Mouse (Mus musculus) T-helper 1 cell (primary cell): ENCODE measurements around the gene Catsperg2.
"Not testable (repeated sequence)": the region's sequence is repeated elsewhere in the genome, so short reads cannot be mapped to it uniquely, and the experiment has no call there.

Experiments
- in situ Hi-C: fragments of 300-600 bp; cut with MboI, MseI; formaldehyde crosslinking; loops from one replicate; pipeline ENCODE4 v1.15.1; 2025; ENCODE audit warnings: high pct_unique_total_duplicates

Gene Catsperg2

DNA sequence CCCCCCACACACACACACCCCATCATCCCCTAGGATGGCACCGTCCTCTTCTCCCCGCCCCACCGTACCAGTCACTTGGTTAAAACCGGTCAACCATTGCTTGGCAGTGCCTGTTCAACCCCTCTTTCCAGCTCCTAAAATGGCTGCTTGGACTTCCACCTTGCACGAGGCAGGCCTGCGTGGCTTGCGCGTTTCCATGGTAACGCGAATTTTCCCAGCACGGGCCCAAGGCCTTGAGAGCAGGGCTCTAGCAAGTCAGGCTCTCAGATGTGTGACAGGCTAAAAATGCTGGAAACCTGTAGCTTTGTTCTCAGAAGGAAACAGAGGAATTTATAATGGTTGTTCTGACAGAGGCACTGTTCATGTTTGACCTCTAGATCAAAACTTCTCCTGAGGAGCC is at the start of gene Catsperg2:
Gene Catsperg2, minus strand, starts transcription at position 173 of the 400 bp plus-strand sequence.
- in situ Hi-C loops: not testable (repeated sequence)

DNA sequence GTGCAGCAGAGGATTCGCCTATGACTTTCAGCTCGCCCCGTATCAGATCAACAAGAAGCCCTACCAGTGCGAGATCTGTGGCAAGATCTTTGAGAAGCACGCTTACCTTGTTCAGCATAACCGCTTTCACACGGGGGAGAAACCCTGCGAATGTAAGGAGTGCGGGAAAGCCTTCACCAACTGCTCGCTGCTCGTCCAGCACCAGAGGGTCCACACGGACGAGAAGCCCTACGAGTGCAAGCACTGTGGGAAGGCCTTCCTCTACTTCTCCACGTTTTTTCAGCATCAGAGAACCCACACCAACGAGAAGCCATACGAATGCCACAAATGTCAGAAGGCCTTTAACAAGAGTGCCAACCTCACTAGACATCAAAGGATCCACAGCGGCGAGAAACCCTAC is 49.7 kb upstream of the Catsperg2 start:
- in situ Hi-C loops: loop anchor here (5.0 kb wide), 1 partner anchor 821 kb away; the partner anchor contains the start of gene Zbtb32

DNA sequence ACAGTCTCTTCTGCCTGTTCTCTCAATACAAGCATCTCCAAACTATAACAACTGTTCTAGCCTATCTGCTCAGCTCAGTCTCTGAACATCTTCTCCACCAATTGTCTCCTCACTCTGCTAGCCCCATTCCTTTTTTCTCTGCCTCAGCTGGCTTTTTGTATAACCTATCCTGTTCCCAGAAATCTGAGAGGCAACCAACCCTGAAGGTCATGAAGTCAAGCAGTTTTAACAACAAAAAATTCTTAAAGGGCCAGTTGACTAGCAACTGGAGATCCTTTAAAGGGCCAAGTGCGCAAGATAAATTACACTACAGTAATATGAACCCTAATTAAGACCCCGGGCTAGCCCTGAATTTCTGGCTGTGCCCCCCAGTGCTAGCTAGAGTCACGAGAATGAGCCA is 47.5 kb upstream of the Catsperg2 start:
- in situ Hi-C loops: loop anchor here (5.0 kb wide), 1 partner anchor 133 kb away; the partner anchor contains the start of genes Zfp27 and Zfp383

DNA sequence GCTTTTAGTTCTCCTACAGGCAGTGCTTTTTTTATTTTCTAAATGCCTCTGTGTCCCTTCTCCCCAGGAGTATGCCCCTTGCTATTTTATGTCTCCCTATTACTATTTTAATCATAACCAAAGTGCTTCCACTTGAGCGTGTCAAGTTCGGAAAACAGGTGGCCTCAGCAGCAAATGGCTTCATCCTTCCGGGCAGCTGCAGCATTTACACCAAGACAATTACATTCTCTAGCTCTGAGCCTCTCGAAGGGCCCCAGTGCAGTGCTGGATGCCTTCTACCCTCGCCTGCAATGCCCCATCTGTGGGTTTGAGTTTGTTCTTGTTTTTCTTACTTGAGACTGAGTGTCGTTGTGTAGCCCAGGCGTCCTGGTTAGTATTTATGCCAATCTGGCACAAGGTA is 46.7 kb upstream of the Catsperg2 start:
- in situ Hi-C loops: loop anchor here (5.0 kb wide), 1 partner anchor 134 kb away; the partner anchor contains the start of genes Zfp27 and Zfp383

DNA sequence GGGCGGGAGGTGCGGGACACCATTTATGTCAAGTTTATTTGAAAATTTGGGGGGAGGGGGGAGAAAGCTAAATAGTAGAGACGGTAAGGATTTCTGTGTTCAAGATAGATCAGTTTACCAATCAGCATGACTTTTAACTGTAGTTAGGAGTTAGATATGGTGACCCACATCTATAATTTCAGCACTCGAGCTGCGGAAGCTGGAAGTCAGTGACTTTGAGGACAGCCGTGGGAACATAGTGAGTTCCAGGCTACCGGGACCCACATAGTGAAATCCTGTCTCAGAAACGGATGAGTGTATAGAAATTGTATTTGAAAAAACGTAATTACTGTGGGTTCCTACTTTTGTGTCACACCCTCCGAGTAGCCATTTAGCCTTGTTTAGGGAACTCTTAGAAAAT is 42.1 kb upstream of the Catsperg2 start:
- in situ Hi-C loops: loop anchor here (5.0 kb wide), 1 partner anchor 48 kb away; the partner anchor contains the start of gene Zfp790

DNA sequence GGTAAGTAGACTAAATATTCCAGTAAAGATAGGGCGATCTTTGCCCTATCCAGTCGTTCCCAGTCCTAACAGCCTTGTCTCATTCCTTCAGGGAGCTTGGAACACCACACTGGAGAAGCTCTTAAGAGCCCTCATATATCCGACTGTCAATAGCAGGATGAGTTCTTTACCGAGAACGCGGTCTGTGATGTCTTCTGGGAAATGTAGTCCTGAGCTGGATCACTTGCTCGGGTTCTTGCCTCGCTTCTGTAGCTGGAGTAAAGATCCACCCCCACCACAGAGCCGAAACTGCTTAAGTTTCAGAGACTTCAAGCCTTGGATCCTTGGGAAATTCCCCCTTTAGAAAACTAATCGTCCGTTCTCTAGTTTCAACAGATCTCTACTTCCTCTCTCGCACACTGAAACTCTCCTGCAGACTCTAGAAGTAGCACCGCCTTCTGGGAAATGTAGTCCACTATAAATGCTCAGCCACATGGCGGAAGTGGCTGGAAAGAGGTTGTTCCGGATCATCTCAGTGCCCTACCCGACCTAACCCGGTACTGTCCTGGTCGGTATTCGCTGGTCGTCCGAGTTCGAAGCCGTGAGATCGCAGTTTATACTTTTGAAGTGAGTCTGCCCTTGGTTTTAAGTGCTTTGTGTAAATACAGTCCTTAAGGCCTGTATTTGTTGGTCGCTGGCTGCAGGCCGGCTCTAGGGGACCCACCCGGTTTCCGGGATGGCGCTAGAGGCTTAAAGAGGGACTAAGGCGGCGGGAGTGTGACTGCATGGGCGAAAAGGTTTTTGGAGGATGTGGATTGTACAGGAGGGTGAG is 41.5 kb upstream of the Catsperg2 start, which contains the start of gene Zfp84:
Gene Zfp84, plus strand, starts transcription at position 463 of the 811 bp plus-strand sequence.
- in situ Hi-C loops: loop anchor here (5.0 kb wide), 1 partner anchor 49 kb away; the partner anchor contains the start of gene Zfp790

DNA sequence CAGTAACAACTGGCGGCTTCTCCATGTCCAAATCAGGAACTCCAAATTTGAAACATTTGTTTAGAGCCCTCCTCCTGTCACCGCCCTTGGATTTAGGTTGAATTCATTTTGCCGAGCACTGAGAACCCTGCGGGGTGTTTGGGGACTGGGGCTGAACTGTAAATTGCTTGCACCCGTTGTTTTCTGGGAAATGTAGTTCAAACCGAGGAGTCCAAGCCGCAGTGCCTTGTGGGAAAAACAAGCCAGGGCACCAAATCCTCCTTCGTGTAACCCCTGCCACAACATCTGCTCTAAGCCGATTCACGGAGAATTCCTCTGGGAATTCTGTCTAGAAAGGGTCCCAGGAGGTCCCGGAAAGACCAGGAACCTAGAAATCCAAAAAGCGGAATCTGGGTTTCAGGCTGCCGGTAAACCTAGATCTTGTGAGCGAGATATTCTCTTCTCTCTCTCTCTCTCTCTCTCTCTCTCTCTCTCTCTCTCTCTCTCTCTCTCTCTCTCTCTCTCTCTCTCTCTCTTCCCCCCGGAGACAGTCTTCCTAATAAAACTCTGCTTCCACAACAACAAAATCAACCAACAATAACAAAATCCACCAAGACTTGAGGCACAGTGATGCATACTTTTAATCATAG is 40.3 kb upstream of the Catsperg2 start:
- in situ Hi-C loops: loop anchor here (5.0 kb wide), 1 partner anchor 50 kb away; the partner anchor contains the start of gene Zfp790

DNA sequence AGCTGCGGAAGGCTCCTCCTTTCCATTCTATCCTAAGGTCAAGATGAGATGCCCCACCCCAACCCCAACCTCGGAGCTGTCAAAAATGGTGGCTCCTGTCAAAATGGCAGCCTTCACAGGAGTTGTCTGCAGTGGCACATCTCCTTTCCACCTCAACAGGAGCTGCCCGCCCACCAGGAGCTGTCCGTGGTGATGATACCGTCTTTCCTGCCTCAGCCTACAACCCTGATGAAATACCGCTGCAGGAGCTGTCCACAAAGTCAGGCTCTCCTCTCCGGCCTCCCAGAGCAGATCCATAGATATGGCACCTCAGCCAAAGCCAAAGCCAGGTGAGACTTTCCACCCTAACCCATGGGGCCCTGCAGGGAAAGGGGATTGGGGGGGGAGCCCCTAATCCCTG is 37.9 kb upstream of the Catsperg2 start:
- in situ Hi-C loops: loop anchor here (5.0 kb wide), 1 partner anchor 53 kb away; the partner anchor contains the start of gene Zfp790

DNA sequence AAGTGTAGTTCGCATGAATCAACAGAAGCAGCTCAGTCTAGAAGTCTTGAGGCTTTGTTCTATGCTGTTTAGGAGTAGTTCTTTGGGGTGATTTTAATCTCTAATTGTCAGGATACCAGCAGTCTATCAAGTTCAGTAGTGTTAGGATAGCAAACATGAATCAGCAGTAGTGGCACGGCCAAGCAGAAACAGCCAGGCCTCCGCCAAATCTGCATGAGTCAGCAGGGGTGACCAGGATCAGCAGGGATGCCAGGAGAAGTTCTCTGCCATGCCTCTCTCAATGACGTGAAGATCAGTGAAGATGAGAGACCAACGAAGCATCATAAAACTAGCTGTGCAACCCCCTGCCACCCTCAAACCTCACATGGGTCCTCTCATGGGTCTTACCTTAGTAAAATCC is 33.6 kb upstream of the Catsperg2 start:
- in situ Hi-C loops: no loop called here

DNA sequence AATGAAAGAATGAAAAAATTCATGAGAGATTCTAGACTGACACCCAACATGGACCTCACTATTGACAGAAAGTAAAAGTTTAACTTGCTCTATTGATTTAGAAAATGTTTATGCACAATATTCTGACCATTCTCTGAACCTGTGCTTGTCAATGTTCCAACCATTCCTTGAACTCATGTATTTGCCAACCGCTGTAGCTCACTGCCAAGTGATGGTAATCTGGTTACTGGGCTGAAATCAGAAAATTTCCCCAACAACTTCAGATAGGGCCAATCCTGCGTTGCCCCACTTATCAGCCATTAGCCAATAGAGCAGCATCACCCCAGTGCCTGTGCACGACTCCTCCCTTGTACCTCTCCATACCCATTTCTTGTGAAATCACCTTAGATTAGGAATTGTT is 15.4 kb upstream of the Catsperg2 start:
- in situ Hi-C loops: no loop called here

DNA sequence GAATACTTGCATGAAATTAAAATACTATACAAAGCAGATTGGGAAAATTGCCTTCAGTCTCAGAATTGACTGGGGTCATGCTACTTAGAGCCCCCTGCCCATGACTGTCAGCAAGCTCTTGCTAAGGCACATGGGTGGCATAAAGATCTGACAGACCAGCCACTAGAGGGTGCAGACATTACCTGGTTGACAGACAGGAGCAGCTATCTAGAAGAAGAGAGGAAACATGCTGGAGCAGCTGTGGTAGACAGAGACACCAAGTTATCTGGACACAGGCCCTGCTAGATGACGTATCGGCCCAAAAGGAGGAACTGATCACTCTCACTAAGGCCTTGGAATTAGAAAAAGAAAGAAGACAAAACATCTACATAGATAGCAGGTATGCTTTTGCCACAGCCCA is 1.2 kb upstream of the Catsperg2 start:
- in situ Hi-C loops: no loop called here

DNA sequence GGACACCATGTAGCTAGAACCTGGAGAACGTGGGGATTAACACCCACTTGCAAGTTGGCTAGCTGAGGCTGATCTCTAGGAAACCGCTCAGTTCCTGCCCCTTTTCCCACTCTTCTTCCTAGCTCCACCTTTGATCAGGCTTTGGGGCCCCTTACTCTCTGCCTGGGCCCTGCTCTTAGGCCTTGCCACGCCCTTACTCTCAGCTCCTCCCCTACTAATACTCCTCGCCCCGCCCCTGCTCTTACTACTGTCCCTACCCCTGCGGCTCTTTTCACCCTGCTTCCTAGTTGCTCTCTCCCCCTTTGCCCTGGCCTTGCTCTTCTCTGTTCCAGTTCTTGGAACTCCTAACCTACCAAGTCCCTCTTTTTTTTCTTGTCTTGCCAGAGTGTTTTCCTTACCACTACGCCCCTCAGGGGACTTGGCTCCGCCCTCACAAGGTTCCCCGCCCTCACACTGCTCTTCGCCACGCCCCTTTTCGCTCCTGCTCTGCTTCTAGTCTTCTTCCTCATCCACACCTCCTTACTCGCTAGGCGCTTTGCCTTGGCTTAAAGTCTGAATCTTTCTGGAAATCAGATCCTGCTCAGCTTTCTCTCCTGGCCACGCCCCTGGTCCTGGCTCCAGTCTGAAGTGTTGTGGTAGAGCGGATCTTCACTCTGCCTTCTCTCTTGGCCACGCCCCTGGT is 1.2 kb downstream of the Catsperg2 start:
- in situ Hi-C loops: not testable (repeated sequence)

DNA sequence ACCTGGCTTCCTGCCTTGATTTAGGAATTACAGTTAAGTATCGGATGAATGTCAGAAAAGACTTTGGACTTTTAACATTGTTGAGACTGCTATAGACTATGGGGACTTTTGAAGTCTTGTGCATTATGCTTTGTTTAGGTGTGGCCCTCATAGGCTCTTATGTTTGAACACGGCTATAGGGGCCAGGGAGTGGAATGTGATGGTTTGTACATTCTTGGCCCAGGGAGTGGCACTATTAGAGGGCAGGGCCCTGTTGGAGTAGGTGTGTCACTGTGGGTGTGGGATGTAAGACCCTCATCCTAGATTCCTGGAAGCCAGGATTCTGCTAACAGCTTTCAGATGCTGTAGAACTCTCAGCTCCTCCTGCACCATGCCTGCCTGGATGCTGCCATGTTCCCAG is 17.9 kb downstream of the Catsperg2 start:
- in situ Hi-C loops: not testable (repeated sequence)

DNA sequence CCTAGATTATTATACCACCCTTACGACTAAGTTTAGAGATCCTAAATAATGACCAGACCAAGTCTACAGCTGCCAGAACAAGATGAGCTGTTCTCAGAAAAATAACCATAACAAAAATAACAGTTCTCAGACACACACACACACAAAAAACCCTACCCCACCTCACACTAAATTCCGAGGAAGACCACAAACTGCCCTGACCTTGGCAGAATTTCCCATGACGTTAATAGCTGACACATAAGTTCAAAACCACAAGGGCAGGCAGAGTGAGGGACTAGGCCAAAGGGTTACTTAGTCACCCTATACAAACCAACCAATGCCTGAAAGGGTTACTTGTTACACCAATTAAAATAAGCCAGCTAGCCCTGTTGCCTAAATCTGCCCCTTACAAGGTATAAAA is 31.6 kb downstream of the Catsperg2 start:
- in situ Hi-C loops: not testable (repeated sequence)

DNA sequence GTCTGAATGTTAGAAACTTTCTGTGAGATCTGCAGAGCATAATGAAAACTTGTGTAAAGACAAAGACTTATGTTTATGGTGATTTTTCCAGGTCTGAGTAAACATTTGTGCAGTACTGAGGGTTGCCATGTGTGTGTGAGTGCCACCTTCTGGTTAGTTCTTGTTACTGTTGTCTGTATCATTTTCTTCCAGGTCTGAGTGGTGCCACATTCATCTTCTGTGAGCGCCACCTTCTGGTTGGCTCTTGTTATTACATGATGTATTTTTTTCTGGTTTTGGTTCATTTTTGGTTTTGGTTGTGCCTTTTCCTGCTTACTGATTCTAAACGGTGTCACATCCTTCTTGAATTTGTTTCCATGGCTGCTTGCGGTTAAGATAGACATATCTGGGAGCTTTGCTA is 45.0 kb downstream of the Catsperg2 start:
- in situ Hi-C loops: loop anchor here (10.0 kb wide), 1 partner anchor 1437 kb away; no protein-coding TSS in a partner anchor
